Mouse (Mus musculus) midbrain, embryonic 15.5 days (tissue): ENCODE data around the gene Asna1. TPM values are rescaled to one million over a fixed set of nuclear protein-coding genes. Genes with fewer than 3 reads are reported as not detected.

Experiments used
- ATAC-seq: fragments of 200-750 bp; cut with Nextera tagmentation; replicated peaks from 2 replicates; pipeline ENCODE4 v1.8.0; 2017; ENCODE audit warnings: moderate TSS enrichment
- H3K27ac ChIP-seq: fragments of 300-500 bp; sonication (generic); 2 replicates; pipeline ENCODE4 v1.5.1; 2015; ENCODE audit warnings: mild to moderate bottlenecking, inconsistent platforms
- H3K27me3 ChIP-seq: fragments of 300-500 bp; sonication (generic); replicated peaks from 2 replicates; pipeline ENCODE4 v1.6.1; 2015; ENCODE audit warnings: inconsistent platforms
- H3K36me3 ChIP-seq: fragments of 300-500 bp; sonication (generic); replicated peaks from 2 replicates; pipeline ENCODE4 v1.6.1; 2015; ENCODE audit warnings: inconsistent platforms
- H3K4me1 ChIP-seq: fragments of 300-500 bp; sonication (generic); 2 replicates; pipeline ENCODE4 v1.6.1; 2015; ENCODE audit warnings: inconsistent platforms
- H3K4me2 ChIP-seq: fragments of 300-500 bp; sonication (generic); 2 replicates; pipeline ENCODE4 v1.6.1; 2015; ENCODE audit warnings: inconsistent platforms, mild to moderate bottlenecking, moderate library complexity
- H3K4me3 ChIP-seq: fragments of 300-500 bp; sonication (generic); 2 replicates; pipeline ENCODE4 v1.5.1; 2015; ENCODE audit warnings: mild to moderate bottlenecking, inconsistent platforms
- H3K9ac ChIP-seq: fragments of 300-500 bp; sonication (generic); 2 replicates; pipeline ENCODE4 v1.6.1; 2015; ENCODE audit warnings: mild to moderate bottlenecking, inconsistent platforms
- H3K9me3 ChIP-seq: fragments of 300-500 bp; sonication (generic); 2 replicates; pipeline ENCODE4 v1.6.1; 2016; ENCODE audit warnings: inconsistent platforms
- WGBS: fragments of 180-500 bp; shearing (Covaris S2); methylation state at CpG from one replicate; pipeline ENCODE4 v1.1.7; 2015; ENCODE audit warnings: mixed read lengths; 5-methylcytosine and 5-hydroxymethylcytosine counted together
- polyA plus RNA-seq: library from polyadenylated mRNA; unstranded; fragments of >200 nt; fragmentation: Nextera tagmentation; extraction: Ambion mirVana; gene quantifications from 2 replicates; pipeline ENCODE4 v1.2.1, GENCODE M21; 2015

Asna1 gene
- polyA plus RNA-seq, 1 experiment from 2014 or later, result 146 TPM

- WGBS, result under 1% methylated on average over 53 of the region's 53 CpGs
- H3K27ac ChIP-seq, result peak overlapping the region; percentile 82
- H3K4me1 ChIP-seq, result peaks cover 39% of the 10 kb centered on the region
- no peaks in the 10 kb centered on the region for H3K9me3 ChIP-seq
- peaks cover 30% of the 10 kb centered on the region for H3K27me3 ChIP-seq
- ATAC-seq, result peak; percentile 53
- H3K4me2 ChIP-seq, result peak overlapping the region; percentile 98
- H3K4me3 ChIP-seq, result peak overlapping the region; percentile 55
- H3K9ac ChIP-seq, result peak overlapping the region; percentile 49
- no peaks in the 10 kb centered on the region for H3K36me3 ChIP-seq
These were observed 39.2 kb downstream of the Asna1 start for GRCm38 (mm10) chr8:84985684-84986378.

GRCm38 (mm10) chr8:84985049-84985683, 39.9 kb downstream of the Asna1 start:
- WGBS, result 2% methylated on average over 23 of the region's 23 CpGs
- H3K4me3 ChIP-seq, result peak overlapping the region; percentile 55
- peak overlapping the region; percentile 98 for H3K4me2 ChIP-seq
- no peaks in the 10 kb centered on the region for H3K9me3 ChIP-seq
- peaks cover 30% of the 10 kb centered on the region for H3K27me3 ChIP-seq
- H3K27ac ChIP-seq, result peak overlapping the region; percentile 82
- ATAC-seq, result no peak
- H3K9ac ChIP-seq, result peak overlapping the region; percentile 49
- peaks cover 43% of the 10 kb centered on the region for H3K4me1 ChIP-seq
- H3K36me3 ChIP-seq, result no peaks in the 10 kb centered on the region

DNA sequence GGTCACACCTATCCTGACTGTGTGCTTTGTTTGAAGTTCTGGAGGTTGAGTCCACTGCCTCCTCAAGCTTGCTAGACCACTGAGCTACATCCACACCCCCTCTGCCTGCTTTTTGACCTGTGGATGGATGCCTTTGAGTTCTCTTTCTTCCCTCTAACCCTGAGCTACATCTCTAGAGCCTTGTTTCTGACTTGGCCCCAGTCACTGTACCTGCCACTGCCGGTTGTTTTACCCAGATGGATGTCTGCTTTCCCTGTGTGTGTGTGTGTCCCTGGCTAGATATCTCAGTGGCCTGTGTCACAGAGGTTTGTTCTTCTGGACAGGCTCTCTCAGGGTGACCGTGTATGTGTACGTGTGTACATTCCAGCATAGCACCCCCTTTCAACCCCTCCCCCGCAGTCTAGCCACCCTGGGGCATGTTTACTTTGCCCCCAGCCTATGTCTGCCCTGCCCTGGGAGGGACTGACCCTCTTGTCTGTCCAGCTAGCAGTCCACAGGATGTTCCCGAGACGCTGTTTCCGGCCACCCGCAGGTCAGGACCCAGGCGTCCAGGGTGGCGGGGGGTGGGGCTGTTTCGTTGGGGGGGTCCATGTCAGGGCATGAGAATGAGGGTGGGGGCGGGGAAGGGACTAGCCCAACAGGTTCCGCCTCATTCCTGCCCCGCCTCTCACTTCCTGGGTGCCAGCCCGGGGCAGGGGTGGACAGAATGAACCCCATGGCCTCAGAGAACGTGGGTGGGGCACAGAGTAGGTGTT, 40.6 kb downstream of the Asna1 start:
- 19% methylated on average over 16 of the region's 16 CpGs for WGBS
- H3K4me2 ChIP-seq, result peak overlapping the region; percentile 98
- peak overlapping the region; percentile 49 for H3K9ac ChIP-seq
- ATAC-seq, result no peak
- H3K9me3 ChIP-seq, result no peaks in the 10 kb centered on the region
- H3K4me1 ChIP-seq, result peaks cover 45% of the 10 kb centered on the region
- peaks cover 30% of the 10 kb centered on the region for H3K27me3 ChIP-seq
- H3K36me3 ChIP-seq, result no peaks in the 10 kb centered on the region
- peak overlapping the region; percentile 82; the same call in 1 of the 2 replicates for H3K27ac ChIP-seq
- H3K4me3 ChIP-seq, result peak overlapping the region; percentile 55

GRCm38 (mm10) chr8:84982499-84983011, 42.5 kb downstream of the Asna1 start:
- H3K4me3 ChIP-seq, result no peak overlapping the region
- H3K9ac ChIP-seq, result no peak overlapping the region
- no peak for ATAC-seq
- H3K36me3 ChIP-seq, result no peaks in the 10 kb centered on the region
- H3K27me3 ChIP-seq, result peaks cover 29% of the 10 kb centered on the region
- no peak overlapping the region for H3K27ac ChIP-seq
- H3K4me2 ChIP-seq, result no peak overlapping the region
- H3K9me3 ChIP-seq, result no peaks in the 10 kb centered on the region
- peaks cover 60% of the 10 kb centered on the region for H3K4me1 ChIP-seq
- WGBS, result 71% methylated on average over 3 of the region's 3 CpGs

- peaks cover 67% of the 10 kb centered on the region for H3K4me1 ChIP-seq
- H3K27me3 ChIP-seq, result peaks cover 29% of the 10 kb centered on the region
- H3K9me3 ChIP-seq, result no peaks in the 10 kb centered on the region
- 87% methylated on average over 15 of the region's 15 CpGs for WGBS
- H3K36me3 ChIP-seq, result no peaks in the 10 kb centered on the region
- no peak for ATAC-seq
- H3K4me2 ChIP-seq, result no peak overlapping the region
- H3K4me3 ChIP-seq, result no peak overlapping the region
- H3K9ac ChIP-seq, result no peak overlapping the region
- no peak overlapping the region for H3K27ac ChIP-seq
These were observed 43.2 kb downstream of the Asna1 start for GRCm38 (mm10) chr8:84981644-84982498.

- H3K27me3 ChIP-seq, result peaks cover 28% of the 10 kb centered on the region
- peak overlapping the region; percentile 30; the same call in 1 of the 2 replicates for H3K9ac ChIP-seq
- no peaks in the 10 kb centered on the region for H3K36me3 ChIP-seq
- H3K4me3 ChIP-seq, result no peak overlapping the region
- peak overlapping the region; percentile 100; the same call in 1 of the 2 replicates for H3K4me2 ChIP-seq
- no peak for ATAC-seq
- no peaks in the 10 kb centered on the region for H3K9me3 ChIP-seq
- H3K4me1 ChIP-seq, result peaks cover 69% of the 10 kb centered on the region
- H3K27ac ChIP-seq, result peak overlapping the region; percentile 45
- 33% methylated on average over 11 of the region's 11 CpGs for WGBS
These were observed 44.3 kb downstream of the Asna1 start for GRCm38 (mm10) chr8:84980622-84981358.

- Histone ChIP-seq H3K9me3 (no peaks in the 10 kb centered on the region), H3K4me3 (peak overlapping the region; percentile 31), H3K4me2 (peak overlapping the region; percentile 100), H3K4me1 (peaks cover 68% of the 10 kb centered on the region), H3K36me3 (no peaks in the 10 kb centered on the region), H3K27me3 (peaks cover 28% of the 10 kb centered on the region), H3K27ac (peak overlapping the region; percentile 45), H3K9ac (peak overlapping the region; percentile 30)
- peak; percentile 34 for ATAC-seq
- WGBS, result 3% methylated on average over 40 of the region's 42 CpGs
These were observed 45.3 kb downstream of the Asna1 start for GRCm38 (mm10) chr8:84979599-84980421.

DNA sequence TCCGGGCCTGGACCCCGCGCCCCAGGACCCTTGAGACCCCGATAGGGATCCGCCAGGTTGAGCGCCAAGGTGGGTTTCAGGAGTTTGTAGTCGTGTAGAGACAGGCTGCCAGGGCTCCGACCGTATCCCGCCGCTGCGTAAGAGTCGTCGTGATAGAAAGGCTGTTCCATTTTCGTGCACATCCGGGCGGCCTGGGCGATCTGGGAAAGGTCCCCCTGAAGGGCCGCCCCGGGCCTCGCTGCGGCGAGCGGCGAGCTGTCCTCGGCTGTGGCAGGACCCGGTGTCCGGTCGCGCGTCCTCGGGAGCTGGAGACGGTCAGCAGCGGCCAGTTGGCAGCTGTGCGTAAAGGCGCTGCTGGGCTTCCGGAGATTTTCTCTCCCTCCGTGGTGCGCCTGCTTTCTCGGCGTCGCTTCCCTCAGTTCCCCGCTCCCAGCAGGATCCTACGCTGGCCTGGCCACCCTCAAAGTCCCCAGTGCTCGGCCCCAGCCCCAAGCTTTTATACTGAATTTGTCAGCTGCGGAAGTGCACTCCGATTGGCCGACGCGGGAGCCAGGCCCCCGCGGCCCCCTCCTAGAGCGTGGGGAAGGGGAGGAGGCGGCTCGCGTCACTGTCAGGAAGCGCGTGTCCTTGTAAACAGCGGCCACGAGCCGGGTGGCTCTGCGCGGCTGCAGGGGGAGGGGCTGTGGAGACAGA, 46.7 kb downstream of the Asna1 start, which contains the start of gene Junb:
Junb (minus strand) TSS at position 471 of the 693 bp plus-strand sequence.
- under 1% methylated on average over 63 of the region's 63 CpGs for WGBS
- Histone ChIP-seq H3K9ac (peak within 1 kb of the TSS; percentile 63), H3K27me3 (peaks cover 18% of the 10 kb centered on the region), H3K4me1 (peaks cover 64% of the 10 kb centered on the region), H3K36me3 (peaks cover 4% of the 10 kb centered on the region; the same call in 1 of the 2 replicates), H3K27ac (peak within 1 kb of the TSS; percentile 64), H3K4me3 (peak within 1 kb of the TSS; percentile 55), H3K9me3 (no peaks in the 10 kb centered on the region), H3K4me2 (peak within 1 kb of the TSS; percentile 100)
- ATAC-seq, result peak; percentile 41

DNA sequence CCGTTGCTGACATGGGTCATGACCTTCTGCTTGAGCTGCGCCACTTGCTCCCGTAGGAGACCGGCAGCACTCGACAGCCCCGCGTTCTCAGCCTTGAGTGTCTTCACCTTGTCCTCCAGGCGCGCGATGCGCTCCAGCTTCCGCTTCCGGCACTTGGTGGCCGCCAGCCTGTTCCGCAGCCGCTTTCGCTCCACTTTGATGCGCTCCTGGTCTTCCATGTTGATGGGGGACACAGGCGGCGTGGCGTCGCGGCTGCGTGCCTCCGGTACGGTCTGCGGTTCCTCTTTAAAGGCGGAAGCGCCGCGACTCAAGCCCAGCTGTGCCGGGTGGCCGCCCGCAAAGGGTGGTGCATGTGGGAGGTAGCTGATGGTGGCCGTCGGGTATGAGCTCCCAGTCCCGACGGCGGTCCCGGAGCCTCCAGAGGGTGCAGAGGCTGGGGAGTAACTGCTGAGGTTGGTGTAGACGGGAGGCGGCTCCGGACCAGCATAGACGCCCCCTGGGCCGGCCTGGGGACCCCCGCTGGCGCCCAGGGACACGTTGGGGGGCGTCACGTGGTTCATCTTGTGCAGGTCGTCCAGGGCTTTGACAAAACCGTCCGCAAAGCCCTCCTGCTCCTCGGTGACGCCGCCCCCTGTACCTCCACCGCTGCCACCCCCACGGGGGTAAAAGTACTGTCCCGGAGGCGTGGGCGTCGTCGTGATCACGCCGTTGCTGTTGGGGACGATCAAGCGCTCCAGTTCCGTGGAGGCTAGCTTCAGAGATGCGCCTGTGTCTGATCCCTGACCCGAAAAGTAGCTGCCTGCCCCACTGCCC, 47.4 kb downstream of the Asna1 start:
- no peaks in the 10 kb centered on the region for H3K9me3 ChIP-seq
- H3K4me3 ChIP-seq, result peak overlapping the region; percentile 55
- peak overlapping the region; percentile 63 for H3K9ac ChIP-seq
- peaks cover 18% of the 10 kb centered on the region for H3K27me3 ChIP-seq
- peaks cover 64% of the 10 kb centered on the region for H3K4me1 ChIP-seq
- under 1% methylated on average over 70 of the region's 70 CpGs for WGBS
- peak overlapping the region; percentile 100 for H3K4me2 ChIP-seq
- ATAC-seq, result no peak
- no peak overlapping the region; the same call in 1 of the 2 replicates for H3K27ac ChIP-seq
- peaks cover 10% of the 10 kb centered on the region for H3K36me3 ChIP-seq
